Mouse (Mus musculus) myocyte (in vitro differentiated cells): ENCODE data around the gene Slc4a1.

Source experiments
- MAX ChIP-seq: IDR thresholded peaks from one replicate; pipeline ENCODE4 v1.6.1; 2011; ENCODE audit warnings: low read depth, mild to moderate bottlenecking, control low read depth
- POLR2A ChIP-seq: IDR thresholded peaks from one replicate; pipeline ENCODE4 v1.6.1; 2011; ENCODE audit warnings: low read depth, mild to moderate bottlenecking, control low read depth, moderate library complexity; ENCODE audit not compliant: insufficient read length
- POLR2AphosphoS2 ChIP-seq: IDR thresholded peaks from one replicate; pipeline ENCODE4 v1.6.1; 2011; ENCODE audit warnings: low read depth, control low read depth; ENCODE audit not compliant: insufficient read length
- TCF3 ChIP-seq: IDR thresholded peaks from one replicate; pipeline ENCODE4 v1.6.1; 2011; ENCODE audit warnings: low read depth, control low read depth; ENCODE audit not compliant: insufficient read length
- USF1 ChIP-seq: IDR thresholded peaks from one replicate; pipeline ENCODE4 v1.6.1; 2011; ENCODE audit warnings: low read depth, mild to moderate bottlenecking, control low read depth, moderate library complexity

GRCm38 (mm10) chr11:102339195-102339594, 26.8 kb downstream of the Slc4a1 start:
- TF ChIP-seq USF1 (no peak), POLR2A (no peak), TCF3 (no peak), POLR2AphosphoS2 (no peak), MAX (no peak)
